Mouse (Mus musculus) gonadal fat pad, adult 2 months (tissue): Measurements from ENCODE around the gene Ttc14. TPM values are rescaled to one million over a fixed set of nuclear protein-coding genes. Genes with fewer than 3 reads are reported as not detected.
A peak's percentile ranks its signal among the peaks of the same experiment; 100 is the strongest.

Experiments used
- DNase-seq: peaks from one replicate; pipeline ENCODE4 v3.0.0-alpha.2; 2012; ENCODE audit warnings: low read depth
- polyA plus RNA-seq: library from polyadenylated mRNA; depleted of rRNA; stranded (reverse); fragments of >200 nt; gene quantifications from 2 replicates; pipeline ENCODE4 v1.2.3, GENCODE M21; 2012; rRNA removed

Gene Ttc14
- polyA plus RNA-seq = 11.8 and 20.7 TPM in 2 replicates

DNA sequence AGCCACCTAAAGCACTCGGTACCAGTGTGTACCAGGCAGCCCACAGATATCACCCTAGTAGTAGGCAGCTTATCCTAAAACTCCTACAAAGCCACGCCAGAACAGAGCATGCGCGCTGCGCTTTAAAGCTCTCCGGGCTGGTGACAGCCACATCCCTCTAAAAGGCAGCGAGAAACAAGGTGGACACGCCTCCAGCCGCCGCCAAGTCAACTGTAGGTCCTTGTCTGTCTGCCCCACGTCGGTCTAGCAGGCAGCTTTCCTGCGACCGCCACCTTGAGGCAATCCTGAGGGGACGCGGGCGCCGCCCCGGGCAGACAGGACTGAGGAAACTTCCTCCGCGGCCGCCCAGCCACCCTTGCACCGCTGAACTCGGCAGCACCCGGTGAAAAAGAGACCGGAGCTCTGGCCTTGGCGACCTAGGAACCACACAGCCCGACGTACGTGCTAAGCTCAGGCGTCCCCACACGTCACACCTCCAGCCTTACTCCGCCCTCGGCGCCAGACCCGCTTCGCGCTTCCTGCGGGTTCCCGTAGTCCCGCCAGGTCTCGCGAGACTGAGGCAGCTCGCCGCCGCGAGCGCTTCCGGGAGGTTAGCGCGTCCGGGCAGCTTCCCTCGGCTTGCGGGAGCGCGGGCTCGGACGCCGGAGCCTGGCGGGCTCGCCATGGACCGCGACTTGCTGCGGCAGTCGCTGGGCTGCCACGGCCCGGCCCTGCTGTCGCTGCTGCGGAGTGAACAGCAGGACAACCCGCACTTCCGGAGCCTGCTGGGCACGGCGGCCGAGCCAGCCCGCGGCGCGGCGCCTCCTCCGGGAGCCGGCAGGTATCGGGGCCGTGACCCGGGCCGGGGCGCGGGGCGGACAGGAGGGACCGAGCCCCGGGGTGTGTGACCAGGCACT, at the start of gene Ttc14:
Gene Ttc14, plus strand, starts transcription at position 216 of the 896 bp plus-strand sequence.
- peak; percentile 58 for DNase-seq

DNA sequence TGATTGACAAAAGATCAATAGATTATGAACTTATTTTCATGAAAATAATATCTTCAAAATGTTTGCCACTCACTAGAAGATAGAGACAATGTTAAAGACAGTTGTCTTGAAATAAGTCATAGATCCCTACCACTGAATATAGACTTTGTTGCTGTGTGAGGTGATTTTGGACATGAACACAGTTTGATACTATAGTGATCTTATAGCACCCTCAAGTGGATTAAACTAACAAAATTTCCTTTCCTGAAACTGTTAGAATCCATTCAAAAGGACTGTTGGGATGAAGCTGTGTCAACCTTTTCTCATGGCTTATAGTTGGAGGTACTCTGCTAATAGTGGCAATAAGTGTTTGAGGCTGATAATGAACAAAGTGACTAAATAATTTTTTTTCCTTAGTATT, 8.7 kb upstream of the Ttc14 start:
- no peak for DNase-seq

GRCm38 (mm10) chr3:33800513-33800820, 835 bp downstream of the Ttc14 start:
- DNase-seq = no peak

GRCm38 (mm10) chr3:33807151-33807550, 7.5 kb downstream of the Ttc14 start:
- DNase-seq = no peak

- no peak for DNase-seq
Observed at GRCm38 (mm10) chr3:33824135-33824946, 24.7 kb downstream of the Ttc14 start.

- DNase-seq = no peak
Observed at GRCm38 (mm10) chr3:33832351-33832750, 32.7 kb downstream of the Ttc14 start.

DNA sequence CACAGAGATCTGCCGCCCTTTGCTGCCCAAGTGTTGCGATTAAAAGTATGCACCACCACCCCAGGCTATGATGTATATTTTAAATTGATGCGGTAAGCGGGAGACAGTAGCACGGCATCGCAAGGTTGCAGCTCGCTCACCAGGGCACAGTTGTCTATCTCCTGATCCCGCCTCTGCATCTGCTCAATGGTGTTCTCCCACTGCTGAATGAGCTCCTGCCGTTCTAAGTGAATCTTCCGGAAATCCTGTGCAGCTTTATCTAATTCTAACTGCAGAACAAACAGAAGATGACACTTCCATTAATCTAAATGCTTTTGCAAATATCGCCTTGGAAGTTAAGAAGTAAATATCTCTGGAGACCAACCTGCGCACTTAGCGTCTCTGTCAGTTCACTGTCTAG, 36.9 kb downstream of the Ttc14 start:
- DNase-seq = no peak

DNA sequence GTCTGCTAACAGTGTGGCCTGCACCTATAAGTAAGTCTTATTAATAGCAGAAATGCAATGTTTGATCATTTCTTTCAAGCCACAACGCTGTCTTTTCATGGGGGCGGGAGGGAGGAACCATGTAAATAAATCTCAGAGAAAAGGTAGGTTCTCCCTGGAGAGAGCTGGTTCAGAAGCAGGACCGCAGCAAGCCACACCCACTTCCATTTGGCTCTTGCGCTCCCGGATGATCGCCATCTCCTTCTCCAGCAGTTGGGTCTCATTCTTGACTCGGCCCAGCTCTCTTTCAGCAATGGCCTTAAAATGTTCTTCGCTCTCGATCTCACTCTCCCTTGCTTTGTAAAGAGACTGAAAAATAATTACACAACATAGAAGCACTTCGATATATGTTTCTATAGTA, 39.2 kb downstream of the Ttc14 start:
- DNase-seq = no peak

DNA sequence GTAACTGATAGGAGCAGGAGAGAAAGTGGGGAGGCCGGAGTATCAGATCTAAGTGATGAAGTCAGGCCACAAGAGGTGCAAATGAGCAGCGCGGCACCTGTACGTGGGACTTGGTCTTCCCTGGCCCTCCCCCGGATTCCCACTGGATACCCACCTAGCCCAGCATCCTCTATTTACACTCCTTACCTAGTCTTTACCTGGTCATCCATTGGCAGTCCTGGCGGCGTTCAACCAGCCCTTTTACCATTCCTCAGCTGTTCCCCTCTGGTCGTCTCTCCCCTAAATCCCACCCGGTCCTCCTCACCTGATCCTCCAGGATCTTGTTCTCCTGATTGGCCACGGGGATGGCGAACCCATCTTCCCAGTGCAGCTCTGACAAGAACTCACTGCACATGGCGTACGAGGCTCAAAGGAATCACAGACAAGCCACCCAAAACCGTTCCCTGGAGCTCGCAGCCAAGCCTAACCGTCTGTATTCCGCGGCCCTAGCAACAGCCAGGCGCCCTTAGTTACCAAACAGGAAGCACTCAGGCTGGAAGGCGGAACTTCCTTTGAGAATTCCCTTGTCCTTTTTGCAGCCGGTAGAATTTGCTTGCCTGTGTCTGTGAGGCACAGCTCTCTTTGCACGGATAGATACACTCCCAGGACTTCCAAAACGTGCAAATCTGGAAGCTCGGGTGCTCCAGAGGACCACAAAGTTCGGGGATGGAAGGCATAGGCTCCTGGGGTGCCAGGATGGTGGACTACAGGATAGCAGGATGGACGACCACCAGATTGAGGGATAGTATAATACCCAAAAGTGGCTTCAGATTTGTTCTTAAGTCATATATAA, 44.4 kb downstream of the Ttc14 start, which contains the start of gene Ccdc39:
Gene Ccdc39, minus strand, starts transcription at position 510 of the 832 bp plus-strand sequence.
- DNase-seq = no peak

DNA sequence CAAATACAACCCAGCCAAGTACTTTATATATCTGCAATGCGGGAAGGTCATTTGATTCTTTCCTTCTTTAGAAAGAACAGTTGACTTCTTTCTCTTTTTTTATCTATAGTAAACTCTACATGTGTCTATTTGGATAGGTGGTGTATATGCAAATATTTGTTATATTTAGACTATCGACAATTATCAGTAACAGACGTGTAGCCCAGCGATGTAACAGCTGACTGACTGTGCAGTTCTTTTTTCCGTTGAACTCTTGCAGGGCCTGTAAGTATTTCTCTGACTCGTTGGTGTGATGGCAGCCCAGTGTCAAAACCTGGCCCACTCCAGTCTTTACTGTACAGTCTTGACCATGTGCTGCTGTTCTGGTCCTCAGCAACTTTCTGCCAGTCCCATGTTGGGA, 47.0 kb downstream of the Ttc14 start:
- DNase-seq = no peak

DNA sequence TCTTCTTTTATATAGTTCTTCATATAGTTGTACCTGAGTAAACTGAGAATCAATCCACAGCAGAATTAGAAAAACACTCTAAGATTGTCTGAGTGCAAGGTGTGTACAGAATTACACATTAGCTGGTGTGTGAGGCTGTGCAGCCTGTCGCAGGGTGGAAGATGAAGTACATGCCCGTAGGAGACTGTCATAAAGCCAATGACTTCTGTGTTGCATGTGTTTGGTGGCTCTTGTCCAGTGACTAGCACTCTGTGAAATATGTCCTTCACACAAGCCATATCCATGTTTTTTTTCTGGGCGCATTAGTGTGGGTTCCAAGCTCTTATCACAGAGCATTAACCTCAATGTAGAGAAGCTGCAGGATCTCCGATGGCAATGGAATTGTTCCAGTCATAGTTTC, 51.2 kb downstream of the Ttc14 start:
- no peak for DNase-seq

GRCm38 (mm10) chr3:33853062-33853461, 53.4 kb downstream of the Ttc14 start:
- DNase-seq = no peak

GRCm38 (mm10) chr3:33858939-33859338, 59.3 kb downstream of the Ttc14 start:
- DNase-seq = no peak

DNA sequence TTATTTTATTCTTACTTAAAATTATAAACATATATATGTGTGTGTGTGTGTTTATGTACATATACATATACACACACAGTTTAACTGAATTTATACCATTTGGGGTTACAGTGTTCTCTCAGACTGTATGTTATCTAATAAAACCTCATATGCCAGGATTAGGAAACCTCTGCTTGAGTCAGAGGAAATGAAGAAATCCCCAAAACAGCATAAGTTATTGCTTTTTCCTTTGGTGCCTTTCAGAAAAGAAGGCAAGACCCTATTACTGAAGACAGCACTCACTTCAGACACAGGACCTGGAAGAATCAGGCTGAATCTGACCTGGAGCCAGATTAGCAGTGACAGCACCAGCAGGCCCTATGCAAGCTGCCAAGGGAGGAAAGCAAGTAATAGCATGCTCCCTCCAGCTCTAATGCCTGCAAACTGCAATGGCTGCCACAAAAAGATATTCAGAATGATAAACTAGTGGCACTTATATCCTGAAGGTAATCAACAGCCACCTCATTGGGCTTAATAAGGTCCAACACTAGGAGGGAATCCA, 64.4 kb downstream of the Ttc14 start:
- DNase-seq = no peak

Other genes starting within 250 kb of the Ttc14 start
- gene Ccdc39, start 44.5 kb downstream of the Ttc14 start, polyA plus RNA-seq = 2.9 and 4.6 TPM in 2 replicates
- gene Fxr1, start 220.1 kb downstream of the Ttc14 start, polyA plus RNA-seq = 17.3 and 21.5 TPM in 2 replicates